Mouse (Mus musculus) G1E-ER4 (cell line): Measurements from ENCODE around the gene Appl1. TPM values are rescaled to one million over a fixed set of nuclear protein-coding genes. Genes with fewer than 3 reads are reported as not detected.

Experiments used
- GATA1 ChIP-seq: IDR thresholded peaks from one replicate; pipeline ENCODE4 v1.8.0; 2012; ENCODE audit warnings: low read length, inconsistent platforms
- polyA plus RNA-seq: library from polyadenylated mRNA; stranded (reverse); fragments of >175 nt; gene quantifications from 2 replicates; pipeline ENCODE4 v1.2.3, GENCODE M21; 2012

Appl1 gene
- polyA plus RNA-seq, 1 experiment: 0.76 TPM

DNA sequence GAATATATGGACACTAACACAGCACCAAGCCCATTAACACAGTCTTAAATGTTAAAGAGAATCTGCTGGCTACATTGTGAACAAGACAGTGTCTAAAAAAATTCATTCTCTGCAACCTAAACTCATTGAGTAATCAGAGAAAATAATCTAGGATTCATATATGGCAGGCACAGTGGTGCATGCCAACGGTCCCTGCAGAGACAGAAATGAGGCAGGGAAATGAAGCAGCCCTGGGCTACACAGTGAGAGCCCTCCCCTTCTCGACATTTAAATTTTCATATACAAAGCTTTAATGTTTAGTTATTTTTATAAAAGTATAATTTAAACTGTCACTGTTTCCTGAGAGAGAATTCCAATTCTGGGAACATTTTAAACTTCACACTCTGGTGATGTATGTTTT lies 71.5 kb downstream of the Appl1 start:
- no peak for TF ChIP-seq GATA1

GRCm38 (mm10) chr14:26894392-26894791 lies 76.6 kb downstream of the Appl1 start, which contains the start of gene Asb14:
Asb14 (plus strand) TSS chr14:26894557.
- no peak for TF ChIP-seq GATA1

DNA sequence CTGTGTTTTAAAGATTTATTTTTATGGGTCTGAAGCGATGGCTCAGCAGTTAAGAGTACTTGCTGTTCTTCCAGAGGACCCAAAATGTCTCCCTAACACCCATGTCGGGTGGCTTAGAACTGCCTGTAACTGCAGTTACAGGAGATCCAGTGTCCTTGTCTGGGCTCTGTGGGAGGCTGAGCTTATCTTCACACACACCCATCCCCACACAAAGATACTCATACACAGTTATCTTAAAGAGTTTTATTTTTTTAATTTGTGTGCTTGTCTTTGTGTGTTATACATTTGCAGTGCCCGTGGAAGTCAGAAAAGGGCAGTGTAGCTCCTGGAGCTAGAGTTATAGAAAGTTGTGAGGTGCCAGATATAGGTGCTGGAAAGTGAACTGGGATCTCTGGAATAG lies 80.3 kb downstream of the Appl1 start:
- no peak for TF ChIP-seq GATA1

DNA sequence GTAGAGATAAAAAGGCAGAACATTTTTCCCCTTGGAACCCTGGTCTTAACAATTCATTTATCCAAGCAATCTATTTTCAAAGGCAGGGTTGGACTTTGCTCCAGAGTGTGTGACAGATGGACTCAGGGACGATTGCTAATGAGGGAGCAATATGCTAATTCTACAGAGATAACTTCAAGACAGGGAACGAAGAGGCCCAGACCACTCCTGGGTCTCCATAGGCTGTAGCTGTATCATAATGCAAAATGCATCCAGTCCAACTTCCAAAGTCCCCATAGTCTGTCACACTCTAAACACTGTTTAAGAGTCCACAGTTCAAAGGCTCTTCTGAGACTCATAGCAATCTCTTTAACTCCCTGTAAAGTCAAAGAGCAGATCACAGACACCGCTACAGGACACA lies 83.8 kb downstream of the Appl1 start:
- no peak for TF ChIP-seq GATA1

DNA sequence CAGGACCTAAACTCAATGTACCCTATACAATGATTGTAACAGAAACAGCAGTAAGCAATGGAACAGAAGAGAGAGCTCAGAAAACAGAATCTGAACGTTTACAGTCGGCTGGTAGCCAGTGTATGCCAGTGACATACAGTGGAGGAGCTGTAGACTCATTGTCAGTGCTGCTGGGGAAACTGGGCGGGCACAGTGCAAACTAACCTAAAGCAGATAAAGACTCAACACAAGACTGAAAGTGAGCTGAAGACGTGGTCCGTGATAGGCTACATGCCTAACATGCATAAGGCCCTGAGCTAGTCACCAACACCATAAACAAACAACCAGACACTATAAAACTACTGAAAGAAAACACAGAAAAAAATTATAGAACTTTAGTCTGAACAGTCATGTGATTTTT lies 89.3 kb downstream of the Appl1 start:
- no peak for TF ChIP-seq GATA1

- no peak for TF ChIP-seq GATA1
Observed at GRCm38 (mm10) chr14:26879976-26880375, 91.1 kb downstream of the Appl1 start.

GRCm38 (mm10) chr14:26878756-26879155 lies 92.3 kb downstream of the Appl1 start:
- TF ChIP-seq GATA1: no peak

Other genes with a start within 250 kb of the Appl1 start
- gene Asb14, start 76.7 kb downstream of the Appl1 start, polyA plus RNA-seq: not detected in 2 replicates
- not detected in 2 replicates for gene Hesx1, start 23.2 kb upstream of the Appl1 start, polyA plus RNA-seq
- not detected in 2 replicates for gene Il17rd, start 67.7 kb upstream of the Appl1 start, polyA plus RNA-seq
- gene Arhgef3, start 143.7 kb upstream of the Appl1 start, polyA plus RNA-seq: 0.02 and 0.03 TPM in 2 replicates